In genomic region chr7:68468574-68468973, GRCm38 (mm10) we compare ENCODE assay signal across 27 mouse cellular contexts.
A peak's percentile ranks its signal among the peaks of the same experiment; 100 is the strongest.
DNase-seq lines count a peak whose midpoint lies in the region; ATAC-seq lines count a peak whose summit lies in the region.
"Had no signal": no experiment of that assay in that cellular context is flagged by ENCODE, and none has a peak within 500 bp of the region (broad histone marks: within the 10 kb centered on the region; RNA-seq: fewer than 3 reads in every experiment).

No protein-coding gene starts in this region.

- WGBS in kidney, embryonic 15.5 days = 76% methylated on average over 5 of the region's 5 CpGs
- 64% methylated on average over 5 of the region's 5 CpGs for WGBS in lung, embryonic 15.5 days

- no peak overlapping the region for H3K4me3 ChIP-seq in kidney, embryonic 15.5 days (replicated peaks)
- no peak overlapping the region for H3K4me3 ChIP-seq in lung, embryonic 15.5 days
- H3K4me3 ChIP-seq: embryonic facial prominence, embryonic 10.5 days; embryonic facial prominence, embryonic 13.5 days; erythroblast, embryonic 14.5 days; forebrain, embryonic 12.5 days; forebrain, embryonic 15.5 days; heart, embryonic 12.5 days; heart, embryonic 15.5 days; hindbrain, embryonic 10.5 days; hindbrain, embryonic 13.5 days had no signal

- H3K27ac ChIP-seq in kidney, embryonic 15.5 days = no peak overlapping the region
- H3K27ac ChIP-seq in lung, embryonic 15.5 days = no peak overlapping the region
- H3K27ac ChIP-seq: embryonic facial prominence, embryonic 10.5 days; embryonic facial prominence, embryonic 13.5 days; forebrain, embryonic 12.5 days; forebrain, embryonic 15.5 days; heart, embryonic 15.5 days; hindbrain, embryonic 10.5 days; hindbrain, embryonic 13.5 days had no signal

- no peaks in the 10 kb centered on the region for H3K9me3 ChIP-seq in kidney, embryonic 15.5 days (replicated peaks)
- H3K9me3 ChIP-seq in lung, embryonic 15.5 days = no peaks in the 10 kb centered on the region
- H3K9me3 ChIP-seq: embryonic facial prominence, embryonic 10.5 days; embryonic facial prominence, embryonic 13.5 days; forebrain, embryonic 12.5 days; forebrain, embryonic 15.5 days; heart, embryonic 15.5 days; hindbrain, embryonic 10.5 days; hindbrain, embryonic 13.5 days had no signal

- H3K4me2 ChIP-seq in kidney, embryonic 15.5 days = no peak overlapping the region
- H3K4me2 ChIP-seq in lung, embryonic 15.5 days = no peak overlapping the region
- H3K4me2 ChIP-seq: embryonic facial prominence, embryonic 13.5 days; forebrain, embryonic 12.5 days; forebrain, embryonic 15.5 days; heart, embryonic 12.5 days; heart, embryonic 15.5 days; hindbrain, embryonic 13.5 days had no signal

- peaks cover 18% of the 10 kb centered on the region; the same call in 1 of the 2 replicates for H3K4me1 ChIP-seq in kidney, embryonic 15.5 days
- no peaks in the 10 kb centered on the region for H3K4me1 ChIP-seq in lung, embryonic 15.5 days
- H3K4me1 ChIP-seq: embryonic facial prominence, embryonic 13.5 days; heart, embryonic 15.5 days had no signal

- H3K36me3 ChIP-seq in kidney, embryonic 15.5 days = no peaks in the 10 kb centered on the region
- no peaks in the 10 kb centered on the region for H3K36me3 ChIP-seq in lung, embryonic 15.5 days
- H3K36me3 ChIP-seq: embryonic facial prominence, embryonic 10.5 days; embryonic facial prominence, embryonic 13.5 days; forebrain, embryonic 12.5 days; forebrain, embryonic 15.5 days; heart, embryonic 12.5 days; heart, embryonic 15.5 days; hindbrain, embryonic 10.5 days; hindbrain, embryonic 13.5 days had no signal

- H3K9ac ChIP-seq in kidney, embryonic 15.5 days = no peak overlapping the region
- H3K9ac ChIP-seq in lung, embryonic 15.5 days = no peak overlapping the region
- H3K9ac ChIP-seq: embryonic facial prominence, embryonic 13.5 days; forebrain, embryonic 12.5 days; forebrain, embryonic 15.5 days; heart, embryonic 12.5 days; heart, embryonic 15.5 days; hindbrain, embryonic 13.5 days had no signal

- peaks cover 4% of the 10 kb centered on the region; the same call in 1 of the 2 replicates for H3K27me3 ChIP-seq in kidney, embryonic 15.5 days
- no peaks in the 10 kb centered on the region; the same call in 1 of the 2 replicates for H3K27me3 ChIP-seq in lung, embryonic 15.5 days
- H3K27me3 ChIP-seq: forebrain, embryonic 15.5 days; heart, embryonic 12.5 days had no signal

- peak; percentile 66; the same call in 1 of the 2 replicates for ATAC-seq in kidney, embryonic 15.5 days (replicated peaks; ENCODE audit: low FRiP score)
- 0 out of 2 replicates have a peak, but pooled peaks have one; percentile 8 for ATAC-seq in lung, embryonic 15.5 days (ENCODE audit: borderline replicate concordance, extremely low read depth, low FRiP score, low TSS enrichment)
- ATAC-seq: activated CD4-positive, CD25-positive, alpha-beta regulatory T cell, adult 4 months; forebrain, embryonic 15.5 days had no signal

- peak; percentile 11 for DNase-seq in kidney, adult 18-20 months
- no peak for DNase-seq in kidney, postnatal 4 days
- no peak for DNase-seq in kidney, adult 11 months
- no peak for DNase-seq in lung, postnatal 36 days
- DNase-seq: adrenal gland, adult 8-10 months; adrenal gland, postnatal 25 days; cerebellum, adult 11-12 months; cerebellum, adult 8-10 months; cerebellum, postnatal 10 days; cerebellum, postnatal 36 days; embryo, embryonic 11 days; gastrocnemius, postnatal 25 days; heart, adult 18-20 months; heart, postnatal 10 days; heart, postnatal 36 days had no signal
